Mouse (Mus musculus) adrenal gland, adult (tissue): ENCODE results near the gene Tial1.

Source experiments
- DNase-seq, 2 experiments: peaks; one replicate each; pipeline ENCODE4 v3.0.0; 2022 to 2023; ENCODE audit warnings: low spot score in 1 of 2; ENCODE audit not compliant: inconsistent age in 2 of 2

The Tial1 gene

DNA sequence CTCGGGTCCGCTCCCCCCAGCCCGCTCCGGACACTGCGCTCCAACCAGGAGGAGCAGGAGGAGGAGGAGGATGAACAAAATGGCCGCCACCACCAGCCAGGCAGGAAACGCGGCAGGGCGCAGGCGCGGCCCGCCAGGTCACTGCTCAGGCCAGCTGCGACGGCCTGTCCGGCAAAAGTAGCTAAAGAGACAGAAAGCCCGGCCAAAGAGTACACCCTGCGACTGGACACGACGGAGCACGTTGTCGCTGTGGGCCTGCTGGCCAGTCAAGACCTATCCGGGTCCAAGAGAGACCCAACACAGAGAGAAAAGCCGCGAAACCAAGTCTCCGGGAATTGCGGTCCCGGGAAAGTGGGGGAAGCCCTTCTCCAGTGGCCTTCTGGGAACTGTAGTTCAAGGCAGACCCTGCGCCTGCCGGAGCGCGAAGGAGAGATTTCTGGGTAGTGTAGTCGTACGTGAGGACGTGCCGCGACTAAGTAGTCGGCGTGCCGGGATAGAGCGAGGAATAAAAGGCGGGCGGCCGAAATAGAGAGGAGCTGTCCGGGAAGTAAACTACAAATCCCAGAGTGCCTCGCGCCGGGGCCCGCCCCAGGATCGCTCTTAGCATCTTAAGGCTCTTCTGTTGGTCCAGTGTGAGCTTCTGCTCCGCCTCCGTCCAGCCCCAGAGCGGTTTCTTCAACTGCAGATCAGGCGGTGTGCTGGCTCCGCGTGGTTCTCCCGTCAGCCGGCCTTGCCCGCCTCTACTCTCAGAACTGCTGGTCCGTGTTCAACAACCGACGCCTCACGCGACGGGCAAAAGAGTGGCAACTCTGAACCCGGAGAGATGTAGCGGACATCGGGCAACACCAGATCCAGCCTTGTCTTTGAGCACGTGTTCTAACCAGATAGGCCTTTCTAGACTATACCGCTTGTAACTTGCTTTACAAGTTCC lies at the start of gene Tial1:
Gene Tial1, minus strand, starts transcription at position 433 of the 931 bp plus-strand sequence.
- DNase-seq: peak; percentile 99

DNA sequence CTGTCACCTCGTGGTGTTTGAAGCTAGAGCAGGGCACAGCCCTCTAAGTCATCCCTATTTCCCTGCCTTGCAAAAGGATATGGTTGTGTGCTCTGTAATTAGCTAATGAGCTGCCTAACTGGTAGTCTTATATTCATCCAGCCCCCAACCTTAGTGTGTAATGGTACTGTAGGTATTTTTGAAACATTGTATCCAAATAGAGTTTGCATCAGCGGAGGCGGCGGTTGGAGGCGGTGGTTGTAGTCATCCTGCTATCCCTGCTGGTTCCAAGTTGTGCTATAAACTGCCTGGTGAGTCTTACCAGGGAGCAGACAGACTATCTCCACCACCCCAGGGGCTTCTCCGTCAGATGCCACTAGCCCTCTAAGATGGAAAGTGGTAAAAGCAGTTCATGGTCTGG lies 42.6 kb upstream of the Tial1 start:
- DNase-seq: no peak

DNA sequence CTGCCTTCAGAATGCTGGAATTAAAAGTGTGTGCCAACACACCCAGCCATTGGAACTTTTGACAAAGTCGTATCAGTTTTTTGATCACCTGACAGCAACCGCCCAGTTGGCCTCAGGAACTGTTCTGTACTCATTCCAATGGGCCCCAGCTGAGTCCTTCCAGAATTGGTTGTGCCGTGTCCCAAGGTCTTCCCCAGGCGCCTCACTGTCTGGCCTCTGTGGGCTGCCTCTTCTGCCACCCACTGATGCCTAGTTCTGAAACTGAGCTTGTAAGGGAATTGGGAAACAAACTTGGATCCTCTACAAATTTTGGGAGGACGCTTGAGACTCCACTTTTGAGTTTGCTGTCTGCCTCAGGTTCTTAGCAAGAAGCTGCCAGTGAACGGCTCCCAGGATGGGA lies 38.3 kb upstream of the Tial1 start:
- peak; percentile 54 to 85 for DNase-seq

DNA sequence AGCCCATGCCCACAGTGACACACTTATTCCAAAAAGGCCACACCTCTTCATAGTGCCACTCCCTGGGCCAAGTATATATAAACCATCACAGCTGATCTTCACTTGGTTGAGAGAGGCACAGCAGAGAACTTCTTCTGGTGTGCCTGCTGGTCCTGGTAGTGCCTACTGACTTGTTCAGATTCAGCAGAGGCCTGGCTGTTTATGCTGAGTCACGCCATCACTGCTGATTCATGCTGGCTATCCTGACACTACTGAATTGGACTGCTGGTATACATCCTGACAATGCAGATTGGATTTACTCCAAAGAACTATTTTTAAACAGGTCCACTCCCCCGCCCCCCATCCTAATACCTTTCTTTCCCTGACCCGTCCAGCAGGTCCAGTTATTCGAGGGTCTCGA lies 33.0 kb upstream of the Tial1 start:
- DNase-seq: no peak

DNA sequence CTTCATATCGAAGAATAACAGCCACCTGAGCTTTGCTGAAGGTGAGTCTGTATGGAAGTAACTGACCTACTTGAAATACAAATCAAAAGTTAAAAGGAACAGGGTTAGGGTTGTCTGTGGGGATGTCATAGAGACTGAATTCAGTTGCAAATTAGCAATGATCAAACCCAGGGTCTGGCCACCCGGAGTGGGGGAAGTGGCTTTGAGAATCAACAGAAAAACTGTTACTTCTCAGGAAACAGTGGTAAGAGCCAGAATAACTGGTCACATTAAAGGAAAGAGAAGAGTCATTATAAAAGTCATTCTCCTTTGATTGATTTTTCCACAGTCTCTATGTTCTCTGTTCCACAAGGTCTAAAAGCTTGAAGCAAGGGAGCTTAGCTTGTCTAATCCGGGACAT lies 27.5 kb upstream of the Tial1 start:
- DNase-seq: no peak

DNA sequence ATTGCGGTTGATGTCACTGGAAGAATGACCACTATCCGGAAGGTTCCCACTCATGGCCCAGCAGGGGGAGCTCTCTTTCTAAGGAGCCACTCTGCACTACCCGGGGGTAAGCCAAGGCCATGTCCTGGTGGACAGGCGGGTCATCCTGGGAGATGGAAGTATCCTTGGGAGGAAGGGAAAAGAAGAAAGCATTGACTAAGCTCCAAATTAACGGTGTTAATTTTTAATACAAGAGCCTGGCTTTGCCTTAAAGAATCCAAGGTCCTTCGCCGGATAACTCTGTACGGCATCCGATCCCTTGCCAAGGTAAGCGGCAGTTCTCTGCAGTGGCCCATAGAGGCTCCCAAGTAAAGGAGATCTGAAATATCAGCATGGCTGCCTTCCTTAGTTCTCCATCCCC lies 12.8 kb upstream of the Tial1 start:
- DNase-seq: peak; percentile 87 to 97

DNA sequence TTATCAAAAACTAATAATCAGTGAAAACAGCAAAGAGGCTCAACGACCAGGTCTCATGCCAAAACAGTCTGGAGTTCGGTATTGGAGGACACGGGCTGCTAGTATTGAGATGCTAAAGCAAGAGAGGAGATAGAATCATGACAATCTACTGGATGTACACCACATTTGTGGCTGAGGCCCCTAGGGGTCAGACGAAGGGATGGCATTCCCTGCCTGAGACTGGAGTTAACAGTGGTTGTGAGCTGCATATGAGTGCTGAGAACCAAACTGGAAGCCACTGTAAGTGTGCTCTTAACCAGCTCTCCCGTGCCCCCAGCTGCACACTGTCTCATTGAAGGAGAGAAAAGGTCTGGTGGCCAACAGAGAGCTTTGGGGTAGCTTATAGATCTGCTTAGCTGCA lies 889 bp upstream of the Tial1 start:
- peak; percentile 18 to 54 for DNase-seq

DNA sequence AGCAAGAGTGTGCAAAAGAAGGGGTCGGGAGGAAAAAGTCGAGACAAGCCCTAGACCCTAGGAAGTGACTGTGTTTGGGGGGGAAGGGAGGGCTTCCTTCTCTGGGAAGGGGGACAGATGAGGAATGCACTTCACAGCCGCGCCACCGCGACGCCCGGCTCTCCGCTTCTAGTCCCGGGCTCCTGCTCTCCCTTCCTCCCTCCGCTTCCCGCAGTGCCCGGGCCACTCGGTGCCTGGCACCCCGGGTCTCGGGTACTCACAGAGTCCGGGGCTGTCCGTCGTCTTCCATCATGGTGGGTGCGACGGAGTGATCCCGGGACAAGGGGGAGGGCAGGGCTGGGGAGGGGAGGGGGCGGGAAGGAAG lies 670 bp downstream of the Tial1 start:
- no peak for DNase-seq

DNA sequence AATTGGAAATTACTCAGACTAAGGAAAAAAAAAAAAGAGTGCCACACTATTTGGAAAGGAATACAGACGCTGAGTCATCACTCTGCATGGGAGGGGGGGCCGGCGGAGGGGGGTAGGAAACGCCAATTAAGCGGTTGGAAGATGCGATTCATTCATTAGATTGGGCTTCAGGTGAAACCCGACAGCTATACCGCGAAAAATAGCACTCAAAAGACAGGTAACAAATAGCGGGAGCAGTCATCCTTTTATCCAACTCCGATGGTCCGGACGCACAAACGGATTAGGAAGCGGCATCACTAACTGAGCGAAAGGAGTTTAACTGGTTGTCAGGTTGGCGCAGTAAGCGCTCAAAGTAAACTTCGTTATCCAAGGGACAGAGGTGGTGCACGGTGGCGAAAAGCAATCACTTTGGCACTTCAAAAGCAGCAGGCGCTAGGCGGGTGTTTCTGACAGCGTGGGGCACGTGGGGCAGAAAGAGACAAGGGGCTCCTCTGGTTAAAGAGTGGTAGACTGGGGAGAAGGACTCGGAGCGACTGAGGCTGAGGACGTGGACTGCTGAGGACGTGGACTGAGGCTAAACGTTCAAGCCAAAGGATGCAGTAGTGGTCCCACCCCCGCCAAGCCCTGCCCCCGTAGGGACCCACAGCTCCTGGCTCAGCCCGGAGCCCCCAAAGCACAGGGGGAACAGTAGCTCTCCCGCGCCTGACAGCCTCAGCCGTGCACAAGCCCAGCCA lies 1.2 kb downstream of the Tial1 start:
- DNase-seq: peak; percentile 51 to 89

DNA sequence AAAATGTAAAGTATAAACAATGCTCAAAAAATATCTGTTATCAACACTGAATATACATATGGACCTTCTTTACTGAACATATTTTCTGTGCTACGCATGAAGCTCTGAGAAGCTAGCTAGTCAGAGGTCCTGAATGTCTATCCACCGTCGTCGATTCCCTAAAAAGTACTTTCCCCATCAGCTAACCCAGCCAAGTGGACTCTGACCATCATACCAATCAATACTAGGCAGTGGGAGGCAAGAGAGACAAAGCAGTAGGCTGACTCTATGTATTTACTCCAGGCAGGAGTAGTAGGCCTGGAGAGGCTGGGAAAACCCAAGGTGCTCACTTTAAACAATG lies 1.8 kb downstream of the Tial1 start:
- DNase-seq: no peak

DNA sequence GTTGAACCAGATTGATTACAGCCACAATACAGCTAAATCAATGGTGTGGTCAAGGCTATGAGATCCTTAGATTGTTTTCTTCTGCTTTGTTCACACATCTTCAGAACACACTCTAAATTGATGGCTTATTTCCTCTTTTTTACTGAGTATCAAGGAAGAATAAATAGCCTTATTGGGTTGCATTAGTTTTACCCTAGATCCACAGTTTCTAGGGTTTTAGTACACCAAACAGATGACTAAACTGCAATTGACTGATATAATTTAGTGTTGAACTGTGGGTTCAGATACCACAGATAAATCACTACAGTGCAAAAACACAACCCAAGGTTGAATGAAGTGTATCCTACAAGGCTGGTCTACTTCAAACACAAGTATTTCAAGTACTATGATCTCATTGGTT lies 3.5 kb downstream of the Tial1 start:
- peak in 1 of 2 experiments; percentile 60 for DNase-seq

DNA sequence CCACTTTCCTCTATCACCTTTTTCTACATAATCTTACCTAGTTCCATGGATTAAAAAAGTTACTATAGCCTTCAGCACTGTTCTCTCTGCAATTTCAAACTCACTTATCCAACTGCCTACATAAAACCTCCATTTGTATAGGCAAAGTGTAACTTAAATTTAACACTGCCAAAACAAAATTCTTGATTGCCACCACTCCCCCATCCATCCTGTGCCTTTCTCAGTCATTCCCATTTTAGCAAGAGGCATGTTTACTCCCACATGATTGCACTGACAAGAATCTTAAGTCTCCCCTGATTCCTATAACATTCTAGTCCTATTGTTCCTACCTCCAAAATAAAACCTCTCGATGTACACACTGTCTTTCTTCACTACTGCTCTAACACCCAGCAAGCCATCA lies 8.8 kb downstream of the Tial1 start:
- DNase-seq: no peak

DNA sequence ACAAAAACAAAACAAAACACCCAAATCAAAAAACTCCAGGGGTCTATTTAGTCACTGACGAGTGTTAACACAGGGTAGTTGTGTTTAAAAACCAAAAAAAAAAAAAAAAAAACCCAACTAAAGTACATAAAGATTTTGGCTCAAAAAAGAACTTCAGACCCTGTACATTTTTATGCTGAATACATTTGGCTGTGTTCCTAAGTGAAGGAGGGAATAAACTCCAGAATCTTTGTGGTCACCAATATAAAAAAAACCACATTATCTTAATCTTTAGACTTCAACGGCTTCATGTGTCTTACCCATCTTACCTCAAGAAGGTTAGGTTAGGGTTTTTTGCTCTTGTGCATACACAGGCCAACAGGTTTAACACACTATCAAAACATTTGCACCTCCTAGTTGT lies 20.9 kb downstream of the Tial1 start:
- no peak for DNase-seq

DNA sequence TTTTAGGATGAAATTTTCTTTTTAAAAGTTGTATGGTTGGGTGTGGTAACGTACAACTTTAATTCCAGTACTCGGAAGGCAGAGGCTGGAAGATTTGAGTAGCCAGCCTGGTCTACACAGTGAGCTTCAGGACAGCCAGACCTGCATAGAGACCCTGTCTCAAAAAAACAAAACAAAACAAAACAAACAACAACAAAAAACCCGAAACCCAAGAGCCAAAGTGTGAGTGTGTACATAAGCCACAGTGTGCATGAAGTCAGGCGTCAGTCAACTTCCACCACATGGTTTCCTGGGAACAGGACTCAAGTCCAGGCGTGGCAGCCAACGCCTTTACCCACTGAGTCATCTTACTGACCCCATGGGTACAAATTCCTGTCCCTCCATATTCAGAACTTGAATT lies 22.3 kb downstream of the Tial1 start:
- no peak for DNase-seq

DNA sequence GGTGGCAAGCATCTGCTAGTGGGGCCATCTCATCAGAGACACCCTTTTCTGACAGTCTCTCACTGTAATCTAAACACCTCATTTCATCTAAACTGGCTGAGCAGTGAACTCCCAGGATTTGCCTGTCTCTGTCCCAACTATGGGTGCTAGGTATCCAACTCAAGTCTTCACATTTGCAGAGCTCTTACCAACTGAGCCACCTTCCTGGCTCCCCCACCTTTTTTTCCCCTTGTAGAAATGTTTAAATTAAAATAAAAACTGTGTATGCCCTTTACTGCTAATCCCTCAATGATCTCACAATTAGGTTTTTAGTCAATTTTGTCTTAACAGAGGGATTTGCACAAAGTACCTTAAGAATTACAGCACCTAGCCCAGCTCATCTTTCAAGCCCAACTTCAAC lies 23.4 kb downstream of the Tial1 start:
- no peak for DNase-seq

DNA sequence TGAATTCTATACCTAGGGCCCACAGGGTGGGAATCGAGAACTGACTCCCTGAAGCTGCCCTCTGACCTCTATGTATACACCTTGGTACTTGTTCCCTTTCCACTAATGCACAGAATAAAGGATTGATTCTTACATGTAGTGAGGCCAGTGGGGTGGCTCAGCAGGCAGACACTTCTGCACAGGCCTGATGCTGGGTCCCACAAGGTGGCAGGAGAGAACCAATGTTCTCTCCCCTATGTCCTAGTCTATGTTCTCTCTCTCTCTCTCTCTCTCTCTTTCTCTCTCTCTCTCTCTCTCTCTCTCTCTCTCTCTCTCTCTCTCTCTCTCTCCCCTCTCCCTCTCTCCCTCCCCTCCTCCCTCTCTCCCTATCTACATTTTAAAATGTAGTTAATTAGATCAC lies 28.3 kb downstream of the Tial1 start:
- DNase-seq: no peak

DNA sequence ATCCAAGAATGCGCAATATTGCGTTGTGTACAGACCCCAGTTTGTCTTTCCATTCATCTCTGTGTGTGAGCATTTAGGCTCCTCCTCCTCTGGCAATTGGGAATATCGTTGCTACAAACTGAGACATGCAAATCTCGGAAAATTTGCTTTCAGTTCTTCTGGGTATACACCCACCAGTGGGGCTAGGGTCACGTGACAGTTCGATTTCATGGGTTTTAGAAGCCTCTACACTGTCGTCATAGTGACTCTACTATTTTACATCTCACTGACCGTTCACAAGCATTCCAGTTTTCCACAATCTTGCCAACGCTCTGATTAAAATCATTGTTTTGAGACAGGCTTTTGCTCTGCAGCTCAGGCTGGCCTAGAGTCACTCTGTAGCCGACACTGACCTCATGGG lies 28.9 kb downstream of the Tial1 start:
- DNase-seq: no peak

DNA sequence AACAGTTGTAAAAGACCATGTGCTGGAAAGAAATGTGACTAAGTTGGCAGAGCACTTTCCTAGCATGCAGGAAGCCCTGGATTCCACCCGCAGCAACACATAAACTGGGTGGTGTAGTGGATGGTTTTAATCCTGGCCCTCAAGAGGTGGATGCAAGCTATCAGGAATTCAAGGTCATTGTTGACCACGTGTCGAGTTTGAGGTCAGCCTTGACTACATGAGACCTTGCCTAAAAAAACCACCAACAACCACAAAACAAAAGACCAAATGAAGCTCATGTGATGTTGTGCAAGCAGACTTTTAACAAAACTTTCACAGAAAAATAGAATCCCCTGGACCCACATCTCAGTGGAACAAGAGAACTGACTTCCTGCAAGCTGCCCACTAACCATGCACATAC lies 39.0 kb downstream of the Tial1 start:
- peak in 1 of 2 experiments; percentile 49 for DNase-seq

DNA sequence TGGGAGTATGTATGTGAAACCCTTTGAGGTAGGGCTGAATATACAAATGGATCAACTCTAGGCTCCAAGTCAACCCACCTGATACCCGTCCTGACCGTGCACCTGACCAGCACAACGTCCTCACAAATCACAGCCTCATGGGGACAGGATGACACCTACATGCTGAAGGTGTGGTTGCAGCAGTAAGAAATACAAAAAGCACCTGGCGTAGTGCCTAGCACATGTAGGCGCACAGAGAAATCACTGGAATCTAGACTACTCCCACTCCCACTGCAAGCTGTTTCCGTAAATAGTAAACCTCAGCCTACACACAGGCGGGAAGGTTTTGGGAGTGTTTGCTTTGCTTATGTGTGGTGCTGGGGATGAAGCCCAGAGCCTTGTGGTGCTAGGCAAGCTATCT lies 39.8 kb downstream of the Tial1 start:
- DNase-seq: no peak

DNA sequence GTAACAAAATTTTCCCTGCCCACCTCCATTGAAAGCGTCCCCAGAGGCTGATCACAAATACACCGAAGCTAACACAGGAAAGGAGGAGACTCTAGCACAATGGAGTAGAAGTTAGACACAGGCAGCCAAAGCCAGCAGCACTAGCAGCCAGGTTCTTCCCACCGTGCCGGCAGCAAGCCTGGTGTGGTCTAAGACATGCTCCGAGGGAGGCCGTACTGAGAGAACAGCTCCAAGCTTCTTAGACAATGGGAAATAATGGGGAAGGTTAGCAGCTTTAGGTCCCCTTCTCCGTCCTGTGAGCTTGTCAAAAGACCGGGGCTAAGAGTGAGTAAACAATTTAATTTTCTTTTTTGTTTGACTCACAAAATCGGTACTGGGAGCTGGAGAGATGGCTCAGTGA lies 41.8 kb downstream of the Tial1 start:
- no peak for DNase-seq

DNA sequence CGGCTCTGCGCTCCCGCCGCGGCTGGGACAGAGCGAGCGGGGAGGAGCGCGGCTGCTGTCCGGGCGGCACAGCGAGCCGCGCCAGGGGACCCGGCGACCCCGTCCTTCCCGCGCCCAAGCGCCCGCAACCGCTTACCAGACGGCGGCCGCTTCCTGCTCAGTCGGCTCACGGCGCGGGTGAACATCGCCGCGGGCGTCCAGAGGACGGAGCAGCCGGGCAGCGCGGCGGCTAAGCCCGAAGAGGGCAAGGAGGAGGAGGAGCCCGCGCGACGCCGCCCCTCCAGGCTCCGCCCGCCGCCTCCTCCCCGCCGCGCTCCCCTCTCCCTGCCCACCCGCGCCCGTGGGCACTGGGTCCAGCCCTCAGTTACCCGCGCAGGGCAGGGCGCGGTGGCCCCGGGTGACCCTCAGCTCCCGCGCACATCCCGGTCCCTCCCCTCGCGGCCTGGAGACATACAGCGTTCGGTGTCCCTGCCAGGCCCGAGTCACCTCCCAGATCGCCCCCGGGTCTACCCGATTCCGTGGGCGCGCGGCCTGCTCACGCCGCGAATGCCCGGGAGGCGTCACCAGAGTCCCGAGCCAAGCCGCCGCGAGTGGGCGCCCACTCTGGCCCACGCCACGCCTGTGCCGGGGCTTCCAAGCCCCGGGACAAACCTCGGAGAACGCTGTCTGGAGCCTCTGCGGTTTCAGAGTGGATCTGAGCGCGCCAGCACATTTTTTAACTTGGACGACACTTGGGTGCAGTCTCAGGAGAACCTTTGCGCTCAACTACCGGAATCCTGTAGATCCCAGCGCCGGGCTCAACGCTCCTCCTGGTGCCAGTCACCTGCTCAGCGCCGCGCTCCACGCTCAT lies 43.4 kb downstream of the Tial1 start, which contains the start of gene Rgs10:
Gene Rgs10, minus strand, starts transcription at position 829 of the 850 bp plus-strand sequence.
- DNase-seq: peak; percentile 65 to 90
